Mouse (Mus musculus) limb, embryonic 12.5 days (tissue): ENCODE measurements around the gene Phf20. TPM values are rescaled to one million over a fixed set of nuclear protein-coding genes. Genes with fewer than 3 reads are reported as not detected.
A peak's percentile ranks its signal among the peaks of the same experiment; 100 is the strongest.

Source experiments
- ATAC-seq: fragments of 200-750 bp; cut with Nextera tagmentation; 2 replicates; pipeline ENCODE4 v1.8.0; 2017; ENCODE audit warnings: low read depth, moderate TSS enrichment; ENCODE audit not compliant: insufficient number of reproducible peaks, insufficient read depth, low FRiP score, low TSS enrichment
- H3K27ac ChIP-seq: fragments of 300-500 bp; sonication (generic); 2 replicates; pipeline ENCODE4 v1.5.1; 2016; ENCODE audit warnings: mild to moderate bottlenecking, moderate library complexity
- H3K27me3 ChIP-seq: fragments of 300-500 bp; sonication (generic); 2 replicates; pipeline ENCODE4 v1.6.1; 2016; ENCODE audit warnings: mild to moderate bottlenecking, moderate library complexity
- H3K36me3 ChIP-seq: fragments of 300-500 bp; sonication (generic); 2 replicates; pipeline ENCODE4 v1.6.1; 2016; ENCODE audit warnings: mild to moderate bottlenecking, moderate library complexity
- H3K4me1 ChIP-seq: fragments of 300-500 bp; sonication (generic); replicated peaks from 2 replicates; pipeline ENCODE4 v1.6.1; 2016
- H3K4me2 ChIP-seq: fragments of 300-500 bp; sonication (generic); 2 replicates; pipeline ENCODE4 v1.6.1; 2016; ENCODE audit warnings: mild to moderate bottlenecking, moderate library complexity
- H3K4me3 ChIP-seq: fragments of 300-500 bp; sonication (generic); replicated peaks from 2 replicates; pipeline ENCODE4 v1.5.1; 2016; ENCODE audit warnings: mild to moderate bottlenecking
- H3K9ac ChIP-seq: fragments of 300-500 bp; sonication (generic); replicated peaks from 2 replicates; pipeline ENCODE4 v1.6.1; 2016; ENCODE audit warnings: mild to moderate bottlenecking, moderate library complexity
- H3K9me3 ChIP-seq: fragments of 300-500 bp; sonication (generic); 2 replicates; pipeline ENCODE4 v1.6.1; 2016; ENCODE audit warnings: mild to moderate bottlenecking, moderate library complexity
- WGBS: fragments of 180-500 bp; shearing (Covaris S2); methylation state at CpG from one replicate; pipeline ENCODE4 v1.1.7; 2016; 5-methylcytosine and 5-hydroxymethylcytosine counted together
- polyA plus RNA-seq: library from polyadenylated mRNA; unstranded; fragments of >200 nt; fragmentation: Nextera tagmentation; extraction: Ambion mirVana; gene quantifications from 2 replicates; pipeline ENCODE4 v1.2.1, GENCODE M21; 2016

Gene Phf20
- polyA plus RNA-seq, 1 experiment from 2014 or later = 84.3 TPM

GRCm38 (mm10) chr2:156278226-156279017, 82.2 kb downstream of the Phf20 start:
- H3K27ac ChIP-seq = no peak overlapping the region; the same call in 1 of the 2 replicates

GRCm38 (mm10) chr2:156281227-156281626, 85.0 kb downstream of the Phf20 start:
- Histone ChIP-seq H3K36me3 (peaks cover 53% of the 10 kb centered on the region), H3K27ac (no peak overlapping the region), H3K9ac (no peak overlapping the region), H3K4me2 (no peak overlapping the region), H3K4me1 (0 out of 2 replicates have a peak, but pooled peaks cover 4% of the 10 kb centered on the region), H3K4me3 (no peak overlapping the region), H3K9me3 (no peaks in the 10 kb centered on the region), H3K27me3 (no peaks in the 10 kb centered on the region)
- 75% methylated on average over 4 of the region's 4 CpGs for WGBS
- no peak for ATAC-seq

More at GRCm38 (mm10) chr2:156278226-156279017, 82.2 kb downstream of the Phf20 start:
- Histone ChIP-seq H3K9ac (no peak overlapping the region), H3K9me3 (no peaks in the 10 kb centered on the region), H3K27me3 (no peaks in the 10 kb centered on the region), H3K4me2 (no peak overlapping the region), H3K36me3 (peaks cover 45% of the 10 kb centered on the region), H3K4me3 (no peak overlapping the region), H3K4me1 (0 out of 2 replicates have a peak, but pooled peaks cover 4% of the 10 kb centered on the region)
- ATAC-seq = peak; percentile 56; the same call in 1 of the 2 replicates
- 55% methylated on average over 4 of the region's 4 CpGs for WGBS

GRCm38 (mm10) chr2:156285161-156285560, 88.9 kb downstream of the Phf20 start:
- H3K27ac ChIP-seq = no peak overlapping the region
- no peak overlapping the region for H3K4me3 ChIP-seq
- no peaks in the 10 kb centered on the region for H3K27me3 ChIP-seq
- ATAC-seq = no peak
- no peak overlapping the region for H3K9ac ChIP-seq
- no peaks in the 10 kb centered on the region for H3K9me3 ChIP-seq
- WGBS = 81% methylated on average over 2 of the region's 2 CpGs
- peaks cover 73% of the 10 kb centered on the region for H3K36me3 ChIP-seq
- no peaks in the 10 kb centered on the region for H3K4me1 ChIP-seq
- H3K4me2 ChIP-seq = no peak overlapping the region

GRCm38 (mm10) chr2:156286733-156287132, 90.5 kb downstream of the Phf20 start:
- peaks cover 82% of the 10 kb centered on the region for H3K36me3 ChIP-seq
- no peak overlapping the region for H3K4me2 ChIP-seq
- H3K4me1 ChIP-seq = no peaks in the 10 kb centered on the region
- no peak overlapping the region for H3K4me3 ChIP-seq
- no peaks in the 10 kb centered on the region for H3K27me3 ChIP-seq
- ATAC-seq = no peak
- no peaks in the 10 kb centered on the region for H3K9me3 ChIP-seq
- 93% methylated on average over 4 of the region's 4 CpGs for WGBS
- H3K9ac ChIP-seq = no peak overlapping the region
- no peak overlapping the region for H3K27ac ChIP-seq

- no peaks in the 10 kb centered on the region for H3K4me1 ChIP-seq
- no peak overlapping the region for H3K9ac ChIP-seq
- WGBS = 91% methylated on average over 2 of the region's 2 CpGs
- no peak for ATAC-seq
- no peaks in the 10 kb centered on the region for H3K27me3 ChIP-seq
- H3K4me3 ChIP-seq = no peak overlapping the region
- H3K36me3 ChIP-seq = peaks cover 81% of the 10 kb centered on the region
- H3K27ac ChIP-seq = no peak overlapping the region
- H3K4me2 ChIP-seq = no peak overlapping the region
- H3K9me3 ChIP-seq = no peaks in the 10 kb centered on the region
Measured at GRCm38 (mm10) chr2:156288222-156288621, 92.0 kb downstream of the Phf20 start.

GRCm38 (mm10) chr2:156289552-156290160, 93.4 kb downstream of the Phf20 start:
- ATAC-seq = no peak
- peaks cover 88% of the 10 kb centered on the region for H3K36me3 ChIP-seq
- no peak overlapping the region for H3K4me3 ChIP-seq

GRCm38 (mm10) chr2:156291998-156292397, 95.7 kb downstream of the Phf20 start:
- no peak overlapping the region for H3K4me3 ChIP-seq
- H3K9me3 ChIP-seq = no peaks in the 10 kb centered on the region
- 93% methylated on average over 1 of the region's 1 CpGs for WGBS
- ATAC-seq = no peak
- H3K27ac ChIP-seq = no peak overlapping the region
- H3K9ac ChIP-seq = no peak overlapping the region
- no peak overlapping the region for H3K4me2 ChIP-seq
- no peaks in the 10 kb centered on the region for H3K27me3 ChIP-seq
- peaks cover 89% of the 10 kb centered on the region for H3K36me3 ChIP-seq
- H3K4me1 ChIP-seq = no peaks in the 10 kb centered on the region

More at GRCm38 (mm10) chr2:156289552-156290160, 93.4 kb downstream of the Phf20 start:
- Histone ChIP-seq H3K27me3 (no peaks in the 10 kb centered on the region), H3K9ac (no peak overlapping the region), H3K9me3 (no peaks in the 10 kb centered on the region), H3K27ac (peak overlapping the region; percentile 35; the same call in 1 of the 2 replicates), H3K4me1 (no peaks in the 10 kb centered on the region), H3K4me2 (no peak overlapping the region)
- 90% methylated on average over 2 of the region's 2 CpGs for WGBS

GRCm38 (mm10) chr2:156295601-156296063, 99.4 kb downstream of the Phf20 start:
- WGBS = 94% methylated on average over 2 of the region's 2 CpGs
- Histone ChIP-seq H3K27me3 (no peaks in the 10 kb centered on the region), H3K27ac (no peak overlapping the region), H3K4me2 (no peak overlapping the region), H3K4me1 (no peaks in the 10 kb centered on the region), H3K9me3 (no peaks in the 10 kb centered on the region), H3K4me3 (no peak overlapping the region), H3K9ac (no peak overlapping the region), H3K36me3 (peaks cover 89% of the 10 kb centered on the region)
- ATAC-seq = no peak

GRCm38 (mm10) chr2:156296190-156296589, 99.9 kb downstream of the Phf20 start:
- 90% methylated on average over 3 of the region's 3 CpGs for WGBS
- Histone ChIP-seq H3K4me3 (no peak overlapping the region), H3K4me1 (no peaks in the 10 kb centered on the region), H3K9me3 (no peaks in the 10 kb centered on the region), H3K27me3 (no peaks in the 10 kb centered on the region), H3K36me3 (peaks cover 89% of the 10 kb centered on the region), H3K27ac (no peak overlapping the region), H3K9ac (no peak overlapping the region), H3K4me2 (no peak overlapping the region)
- no peak for ATAC-seq

- H3K4me2 ChIP-seq = no peak overlapping the region
- H3K9me3 ChIP-seq = no peaks in the 10 kb centered on the region
- H3K4me3 ChIP-seq = no peak overlapping the region
- H3K27ac ChIP-seq = no peak overlapping the region
- no peaks in the 10 kb centered on the region for H3K4me1 ChIP-seq
- no peaks in the 10 kb centered on the region for H3K27me3 ChIP-seq
- peaks cover 93% of the 10 kb centered on the region for H3K36me3 ChIP-seq
- ATAC-seq = no peak
- WGBS = 85% methylated on average over 3 of the region's 3 CpGs
- H3K9ac ChIP-seq = no peak overlapping the region
Measured at GRCm38 (mm10) chr2:156297653-156298052, 101.4 kb downstream of the Phf20 start.

GRCm38 (mm10) chr2:156298458-156298857, 102.2 kb downstream of the Phf20 start:
- H3K27ac ChIP-seq = no peak overlapping the region
- no peak for ATAC-seq
- peaks cover 92% of the 10 kb centered on the region for H3K36me3 ChIP-seq
- no peak overlapping the region for H3K4me3 ChIP-seq
- H3K9me3 ChIP-seq = no peaks in the 10 kb centered on the region
- H3K9ac ChIP-seq = no peak overlapping the region
- no peaks in the 10 kb centered on the region for H3K4me1 ChIP-seq
- no peaks in the 10 kb centered on the region for H3K27me3 ChIP-seq
- 91% methylated on average over 7 of the region's 7 CpGs for WGBS
- no peak overlapping the region for H3K4me2 ChIP-seq
